Mouse (Mus musculus): ENCODE data around the gene Pck2. TPM values are rescaled to one million over a fixed set of nuclear protein-coding genes. Genes with fewer than 3 reads are reported as not detected.
A peak's percentile ranks its signal among the peaks of the same experiment; 100 is the strongest.

The Pck2 gene
- 20.7 and 23.6 TPM in 2 replicates for polyA plus RNA-seq (2016; fragmentation: Nextera tagmentation; extraction: Ambion mirVana)

DNA sequence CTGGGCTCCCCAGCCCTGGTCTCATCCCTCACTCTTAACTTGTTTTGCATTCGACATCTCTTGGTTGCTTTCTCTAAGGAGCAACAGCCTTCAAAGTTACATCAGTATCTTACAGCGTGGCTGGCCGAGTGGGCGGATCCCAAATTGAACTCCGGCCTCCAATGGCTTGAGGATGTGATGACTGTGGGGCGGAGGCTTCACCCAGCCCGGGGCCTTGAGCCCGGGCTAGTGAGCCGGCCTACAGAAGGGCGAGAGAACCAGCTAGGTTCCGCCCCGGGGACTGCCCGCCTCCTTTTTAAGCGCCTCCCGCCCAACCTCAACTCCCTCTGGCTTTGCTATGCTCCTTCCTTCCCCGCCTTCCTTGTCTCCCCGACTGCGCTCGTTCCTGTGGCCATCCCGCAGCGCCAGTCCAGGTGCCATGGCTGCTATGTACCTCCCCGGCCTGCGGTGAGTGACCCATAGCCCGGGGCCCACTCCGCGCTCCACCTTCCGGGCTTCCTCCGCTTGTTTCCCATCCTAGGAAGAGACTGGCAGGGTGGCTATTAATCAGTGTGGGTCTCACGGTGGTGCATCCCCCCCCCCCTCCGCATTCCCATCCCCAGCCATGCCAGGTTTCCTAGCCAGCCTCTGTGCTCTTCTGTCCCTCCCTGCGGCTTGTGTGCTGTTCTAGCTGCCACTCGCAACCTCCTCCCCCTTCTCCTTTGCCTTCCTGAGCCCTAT lies at the start of gene Pck2:
Gene Pck2 (plus strand): TSS at position 200 of the 720 bp plus-strand sequence.
- H3K9me3 ChIP-seq, result no peaks in the 10 kb centered on the region
- 0 out of 2 replicates have a peak, but pooled peaks cover 6% of the 10 kb centered on the region for H3K27me3 ChIP-seq (replicated peaks; ENCODE audit: low read depth, poor library complexity, severe bottlenecking)
- H3K36me3 ChIP-seq (replicated peaks), result peaks cover 28% of the 10 kb centered on the region
- under 1% methylated on average over 32 of the region's 32 CpGs for WGBS
- DNase-seq (ENCODE audit: low spot score), result peak; percentile 90
- H3K4me3 ChIP-seq, result peak within 1 kb of the TSS; percentile 75
- H3K4me1 ChIP-seq, result peaks cover 21% of the 10 kb centered on the region
- peak within 1 kb of the TSS; percentile 88 for H3K27ac ChIP-seq (replicated peaks)

GRCm38 (mm10) chr14:55490361-55491201 lies 49.5 kb upstream of the Pck2 start, which contains the start of gene Carmil3:
Gene Carmil3, plus strand, starts transcription at chr14:55490651.
- under 1% methylated on average over 68 of the region's 68 CpGs for WGBS
- H3K9me3 ChIP-seq, result no peaks in the 10 kb centered on the region
- peak within 1 kb of the TSS; percentile 89 for H3K27ac ChIP-seq (replicated peaks)
- H3K4me1 ChIP-seq, result peaks cover 25% of the 10 kb centered on the region
- peak; percentile 86 for DNase-seq (ENCODE audit: low spot score)
- H3K4me3 ChIP-seq, result peak within 1 kb of the TSS; percentile 89
- peaks cover 44% of the 10 kb centered on the region for H3K36me3 ChIP-seq (replicated peaks)
- no peaks in the 10 kb centered on the region; the same call in 1 of the 2 replicates for H3K27me3 ChIP-seq (replicated peaks; ENCODE audit: low read depth, poor library complexity, severe bottlenecking)

DNA sequence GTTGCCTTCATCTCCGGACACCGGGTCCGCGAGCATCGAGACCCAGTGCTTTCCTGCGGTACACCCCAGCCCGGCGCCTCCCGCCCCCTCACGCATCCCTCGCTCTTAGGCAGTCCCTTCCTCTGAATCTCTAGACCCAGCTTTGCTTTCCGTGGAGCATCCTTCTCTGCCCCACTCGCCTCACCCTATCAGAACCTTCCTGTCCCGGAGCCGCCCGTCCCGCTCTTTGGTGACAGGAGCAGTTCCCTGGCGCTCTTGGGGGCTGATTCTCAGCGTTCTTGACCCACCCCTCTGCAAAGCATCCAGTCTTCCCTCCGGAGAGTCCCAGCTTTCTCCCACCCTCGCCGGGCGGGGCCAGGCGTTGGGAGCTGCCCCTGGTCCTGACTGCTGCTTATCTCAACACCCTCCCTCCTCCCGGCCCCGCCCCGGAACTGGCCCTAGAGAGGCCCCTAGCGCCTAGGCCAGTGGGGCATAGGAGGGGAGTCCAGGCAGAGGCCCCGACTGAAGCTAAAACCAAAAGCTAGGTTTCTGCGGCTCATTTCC lies 48.7 kb upstream of the Pck2 start:
- peak overlapping the region; percentile 89 for H3K27ac ChIP-seq (replicated peaks)
- peaks cover 43% of the 10 kb centered on the region for H3K36me3 ChIP-seq (replicated peaks)
- DNase-seq (ENCODE audit: low spot score), result peak; percentile 87
- no peaks in the 10 kb centered on the region for H3K9me3 ChIP-seq
- H3K4me1 ChIP-seq, result peaks cover 25% of the 10 kb centered on the region
- under 1% methylated on average over 30 of the region's 30 CpGs for whole genome bisulfite sequencing
- H3K4me3 ChIP-seq, result peak overlapping the region; percentile 89
- no peaks in the 10 kb centered on the region; the same call in 1 of the 2 replicates for H3K27me3 ChIP-seq (replicated peaks; ENCODE audit: low read depth, poor library complexity, severe bottlenecking)

DNA sequence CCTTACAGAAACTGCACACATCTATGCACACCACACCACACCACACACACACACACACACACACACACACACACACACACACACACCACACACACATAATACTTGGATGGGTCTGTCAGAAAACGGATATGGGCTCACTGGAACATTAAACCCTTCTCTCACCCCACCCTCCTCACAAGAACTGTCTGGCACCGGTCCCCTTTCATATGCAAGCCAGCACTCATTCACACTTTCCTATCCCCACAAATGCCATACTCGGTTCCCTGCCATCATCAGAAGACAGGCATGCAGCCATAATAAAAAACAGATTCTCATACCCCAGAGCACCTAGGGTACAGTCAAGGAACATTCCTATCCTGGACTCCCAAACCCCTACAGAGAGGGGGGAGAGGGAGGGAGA lies 48.0 kb upstream of the Pck2 start:
- no peaks in the 10 kb centered on the region; the same call in 1 of the 2 replicates for H3K27me3 ChIP-seq (replicated peaks; ENCODE audit: low read depth, poor library complexity, severe bottlenecking)
- H3K4me1 ChIP-seq, result peaks cover 25% of the 10 kb centered on the region
- H3K9me3 ChIP-seq, result no peaks in the 10 kb centered on the region
- peak overlapping the region; percentile 89 for H3K27ac ChIP-seq (replicated peaks)
- peaks cover 37% of the 10 kb centered on the region for H3K36me3 ChIP-seq (replicated peaks)
- no peak for DNase-seq (ENCODE audit: low spot score)
- H3K4me3 ChIP-seq, result peak overlapping the region; percentile 89
- WGBS, result 47% methylated on average over 3 of the region's 3 CpGs

GRCm38 (mm10) chr14:55495509-55496240 lies 44.4 kb upstream of the Pck2 start:
- Histone ChIP-seq H3K36me3 (replicated peaks) (peaks cover 22% of the 10 kb centered on the region), H3K27me3 (replicated peaks; ENCODE audit: low read depth, poor library complexity, severe bottlenecking) (no peaks in the 10 kb centered on the region), H3K27ac (replicated peaks) (no peak overlapping the region), H3K4me1 (peaks cover 18% of the 10 kb centered on the region), H3K9me3 (no peaks in the 10 kb centered on the region), H3K4me3 (no peak overlapping the region)
- 74% methylated on average over 20 of the region's 20 CpGs for WGBS
- DNase-seq (ENCODE audit: low spot score), result no peak

DNA sequence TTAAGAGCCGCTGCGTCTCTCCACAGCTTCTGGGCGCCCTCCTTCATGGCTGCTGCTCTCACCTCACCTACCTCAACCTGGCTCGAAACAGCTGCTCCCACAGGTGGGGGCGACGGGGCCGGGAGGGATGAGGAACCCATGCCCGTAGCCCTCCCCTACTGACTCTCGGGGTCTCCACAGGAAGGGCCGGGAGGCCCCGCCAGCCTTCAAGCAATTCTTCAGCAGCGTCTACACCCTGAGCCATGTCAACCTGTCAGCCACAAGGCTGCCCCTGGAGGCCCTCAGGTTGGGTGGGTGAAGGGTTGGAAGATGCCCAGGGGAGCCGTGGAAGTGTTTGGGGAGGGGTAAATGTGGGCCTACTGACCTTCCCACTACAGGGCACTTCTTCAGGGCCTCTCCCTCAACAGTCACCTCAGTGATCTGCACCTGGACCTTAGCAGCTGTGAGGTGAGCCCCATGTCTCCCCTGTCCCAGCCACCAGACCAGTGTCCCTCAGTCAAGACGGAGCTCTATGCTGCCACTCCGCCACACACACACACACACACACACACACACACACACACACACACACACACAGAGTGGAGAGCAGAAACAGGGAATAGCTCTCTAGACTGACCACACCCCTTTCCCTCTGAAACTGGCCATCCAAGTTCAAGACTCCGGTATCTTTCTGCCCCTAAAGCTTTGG lies 43.2 kb upstream of the Pck2 start:
- no peak for DNase-seq (ENCODE audit: low spot score)
- 71% methylated on average over 16 of the region's 16 CpGs for WGBS
- peaks cover 26% of the 10 kb centered on the region for H3K36me3 ChIP-seq (replicated peaks)

GRCm38 (mm10) chr14:55497449-55497821 lies 42.6 kb upstream of the Pck2 start:
- H3K27me3 ChIP-seq (replicated peaks; ENCODE audit: low read depth, poor library complexity, severe bottlenecking), result no peaks in the 10 kb centered on the region
- H3K4me3 ChIP-seq, result 0 out of 2 replicates have a peak overlapping the region, but pooled peaks have one; percentile 1
- H3K27ac ChIP-seq (replicated peaks), result 0 out of 2 replicates have a peak overlapping the region, but pooled peaks have one; percentile 2
- H3K36me3 ChIP-seq (replicated peaks), result peaks cover 26% of the 10 kb centered on the region
- no peaks in the 10 kb centered on the region for H3K9me3 ChIP-seq
- 33% methylated on average over 6 of the region's 6 CpGs for WGBS
- DNase-seq (ENCODE audit: low spot score), result peak; percentile 88
- 0 out of 2 replicates have a peak, but pooled peaks cover 4% of the 10 kb centered on the region for H3K4me1 ChIP-seq

More for the DNA sequence above, 43.2 kb upstream of the Pck2 start:
- 0 out of 2 replicates have a peak overlapping the region, but pooled peaks have one; percentile 1 for H3K4me3 ChIP-seq
- H3K27me3 ChIP-seq (replicated peaks; ENCODE audit: low read depth, poor library complexity, severe bottlenecking), result no peaks in the 10 kb centered on the region
- H3K4me1 ChIP-seq, result peaks cover 8% of the 10 kb centered on the region
- no peaks in the 10 kb centered on the region for H3K9me3 ChIP-seq
- no peak overlapping the region for H3K27ac ChIP-seq (replicated peaks)

DNA sequence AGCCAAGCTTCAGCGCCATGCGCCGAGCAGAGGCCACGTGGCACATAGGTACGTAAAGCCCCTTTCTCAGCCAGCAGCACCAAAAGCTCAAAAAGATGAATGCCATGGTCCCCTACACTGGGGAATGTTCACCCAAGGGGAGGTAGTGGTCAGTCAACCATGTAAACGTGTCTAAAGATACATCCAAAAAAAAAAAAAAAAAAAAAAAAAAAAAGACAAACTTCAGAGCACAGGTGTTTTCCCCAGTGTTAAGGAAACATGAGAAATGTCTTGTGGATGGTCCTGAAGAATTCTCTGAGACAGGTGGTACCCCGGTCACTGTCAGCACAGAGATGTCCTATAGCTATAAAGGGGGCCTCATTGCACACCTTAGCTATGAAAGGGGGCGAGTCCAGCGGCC lies 34.5 kb upstream of the Pck2 start:
- WGBS, result 87% methylated on average over 9 of the region's 9 CpGs
- 0 out of 2 replicates have a peak, but pooled peaks cover 4% of the 10 kb centered on the region for H3K4me1 ChIP-seq
- peaks cover 6% of the 10 kb centered on the region for H3K27me3 ChIP-seq (replicated peaks; ENCODE audit: low read depth, poor library complexity, severe bottlenecking)
- no peak for DNase-seq (ENCODE audit: low spot score)
- peaks cover 6% of the 10 kb centered on the region; the same call in 1 of the 2 replicates for H3K36me3 ChIP-seq (replicated peaks)
- no peaks in the 10 kb centered on the region for H3K9me3 ChIP-seq
- no peak overlapping the region for H3K4me3 ChIP-seq
- no peak overlapping the region for H3K27ac ChIP-seq (replicated peaks)

- 59% methylated on average over 7 of the region's 7 CpGs for WGBS
- Histone ChIP-seq H3K9me3 (no peaks in the 10 kb centered on the region), H3K36me3 (replicated peaks) (0 out of 2 replicates have a peak, but pooled peaks cover 2% of the 10 kb centered on the region), H3K27ac (replicated peaks) (no peak overlapping the region), H3K4me1 (peaks cover 11% of the 10 kb centered on the region), H3K27me3 (replicated peaks; ENCODE audit: low read depth, poor library complexity, severe bottlenecking) (peaks cover 27% of the 10 kb centered on the region), H3K4me3 (no peak overlapping the region)
- DNase-seq (ENCODE audit: low spot score), result no peak
Observed at GRCm38 (mm10) chr14:55507801-55508200, 32.3 kb upstream of the Pck2 start.

DNA sequence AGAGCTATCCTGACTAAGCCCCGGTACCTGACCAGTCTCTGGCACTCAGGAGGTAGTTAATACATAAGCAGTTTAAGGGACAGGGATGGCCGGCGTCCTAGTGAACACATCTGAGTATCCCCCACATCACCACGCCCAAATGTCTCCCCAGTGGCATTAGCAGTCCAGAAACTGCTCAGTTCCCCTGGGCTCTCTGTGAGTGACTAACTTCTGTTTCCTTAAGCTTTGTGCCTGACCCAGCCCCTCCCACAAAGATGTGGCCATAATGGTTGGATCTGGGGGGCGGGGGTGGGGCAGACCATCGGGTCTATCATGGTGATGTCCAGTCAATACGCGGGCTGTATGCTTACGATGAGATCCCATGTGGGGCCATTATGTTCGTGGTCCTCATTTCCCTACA lies 30.5 kb upstream of the Pck2 start:
- H3K4me1 ChIP-seq, result peaks cover 11% of the 10 kb centered on the region
- 85% methylated on average over 10 of the region's 10 CpGs for WGBS
- H3K36me3 ChIP-seq (replicated peaks), result no peaks in the 10 kb centered on the region
- H3K27ac ChIP-seq (replicated peaks), result no peak overlapping the region
- H3K27me3 ChIP-seq (replicated peaks; ENCODE audit: low read depth, poor library complexity, severe bottlenecking), result peaks cover 31% of the 10 kb centered on the region
- no peaks in the 10 kb centered on the region for H3K9me3 ChIP-seq
- no peak for DNase-seq (ENCODE audit: low spot score)
- no peak overlapping the region for H3K4me3 ChIP-seq

GRCm38 (mm10) chr14:55510125-55510731 lies 29.8 kb upstream of the Pck2 start, which contains the start of gene Cpne6:
Gene Cpne6, plus strand, starts transcription at chr14:55510445.
- no peaks in the 10 kb centered on the region for H3K9me3 ChIP-seq
- no peak for DNase-seq (ENCODE audit: low spot score)
- WGBS, result 75% methylated on average over 22 of the region's 22 CpGs
- H3K27me3 ChIP-seq (replicated peaks; ENCODE audit: low read depth, poor library complexity, severe bottlenecking), result peaks cover 31% of the 10 kb centered on the region
- no peaks in the 10 kb centered on the region for H3K36me3 ChIP-seq (replicated peaks)
- no peak within 1 kb of the TSS for H3K4me3 ChIP-seq
- no peak within 1 kb of the TSS for H3K27ac ChIP-seq (replicated peaks)
- H3K4me1 ChIP-seq, result peaks cover 11% of the 10 kb centered on the region

Measured in embryonic facial prominence, embryonic 10.5 days (tissue).